Mouse (Mus musculus) heart, postnatal 14 days (tissue): ENCODE data around the gene Olfr671. TPM values are rescaled to one million over a fixed set of nuclear protein-coding genes. Genes with fewer than 3 reads are reported as not detected.
"Not testable (repeated sequence)": the region's sequence is repeated elsewhere in the genome, so short reads cannot be mapped to it uniquely, and the experiment has no call there.

Source experiments
- DNase-seq, 2 experiments: peaks; one replicate each; pipeline ENCODE4 v3.0.0; 2021 to 2022
- intact Hi-C: fragments of 180-260 bp; cut with DNase I; formaldehyde crosslinking; loops from one replicate; pipeline ENCODE4 v1.15.1; 2025
- long read RNA-seq, 2 experiments: library from polyadenylated mRNA; stranded (forward); transcript quantifications; one replicate each; pipeline ENCODE4 v2.0.0; 2021
- total RNA-seq, 2 experiments: library from RNA; stranded (reverse); gene quantifications; 2 replicates each; pipeline ENCODE4 v1.2.3; 2021

Olfr671 gene
- not detected for total RNA-seq
- long read RNA-seq, experiment 1: 0 reads
- long read RNA-seq, experiment 2: 0 reads

DNA sequence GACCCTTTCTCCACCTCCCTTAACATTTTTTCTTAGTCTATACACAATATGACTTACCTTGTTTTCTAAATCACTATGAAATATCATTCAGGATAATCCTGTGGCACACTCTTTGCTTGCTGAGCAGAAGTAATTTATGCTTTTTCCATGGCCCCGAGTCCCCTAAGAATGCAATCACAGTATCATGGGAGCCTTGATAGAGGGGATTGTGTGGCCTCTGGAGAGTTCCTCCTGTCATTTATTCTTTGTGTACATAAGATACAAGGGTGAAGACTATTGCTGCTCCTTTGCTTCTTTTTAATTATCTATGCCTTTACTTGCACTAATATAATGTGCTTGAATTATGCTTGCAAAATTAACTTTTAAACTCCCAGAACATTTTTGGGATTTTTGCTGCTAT, at the start of gene Olfr671:
Gene Olfr671, minus strand, starts transcription at position 101 of the 400 bp plus-strand sequence.
- intact Hi-C loops: no loop called here
- DNase-seq: no peak

DNA sequence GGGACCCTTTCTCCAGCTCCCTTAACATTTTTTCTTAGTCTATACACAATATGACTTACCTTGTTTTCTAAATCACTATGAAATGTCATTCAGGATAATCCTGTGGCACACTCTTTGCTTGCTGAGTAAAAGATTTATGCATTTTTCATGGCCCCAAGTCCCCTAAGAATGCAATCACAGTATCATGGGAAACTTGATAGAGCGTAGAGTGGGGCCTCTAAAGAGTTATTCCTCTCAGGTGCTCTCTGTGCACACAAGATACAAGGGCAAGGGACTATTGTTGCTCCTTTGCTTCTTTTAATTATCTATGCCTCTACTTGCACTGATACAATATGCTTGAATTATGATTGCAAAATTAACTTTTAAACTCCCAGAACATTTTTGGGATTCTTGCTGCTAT, 49.4 kb upstream of the Olfr671 start, which contains the start of gene Olfr675:
Gene Olfr675, minus strand, starts transcription at position 101 of the 400 bp plus-strand sequence.
- intact Hi-C loops: no loop called here
- no peak for DNase-seq

DNA sequence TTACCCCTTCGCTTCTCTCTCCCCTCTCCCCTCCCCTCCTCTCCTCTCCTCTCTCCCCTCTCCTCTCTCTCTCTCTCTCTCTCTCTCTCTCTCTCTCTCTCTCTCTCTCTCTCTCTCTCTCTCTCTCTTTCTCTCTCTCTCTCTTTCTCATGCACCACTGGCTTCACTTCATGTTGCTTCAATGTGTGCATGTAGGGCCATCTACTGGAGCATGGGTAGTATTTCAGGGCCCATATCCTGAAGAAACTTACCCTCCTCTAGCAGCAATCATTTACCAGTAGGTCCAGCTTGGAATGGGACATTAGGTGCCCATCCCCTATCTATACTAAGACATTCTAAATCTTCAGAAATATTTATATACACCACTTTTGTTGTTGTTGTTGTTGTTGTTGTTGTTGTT, 43.6 kb upstream of the Olfr671 start:
- intact Hi-C loops: no loop called here
- no peak for DNase-seq

DNA sequence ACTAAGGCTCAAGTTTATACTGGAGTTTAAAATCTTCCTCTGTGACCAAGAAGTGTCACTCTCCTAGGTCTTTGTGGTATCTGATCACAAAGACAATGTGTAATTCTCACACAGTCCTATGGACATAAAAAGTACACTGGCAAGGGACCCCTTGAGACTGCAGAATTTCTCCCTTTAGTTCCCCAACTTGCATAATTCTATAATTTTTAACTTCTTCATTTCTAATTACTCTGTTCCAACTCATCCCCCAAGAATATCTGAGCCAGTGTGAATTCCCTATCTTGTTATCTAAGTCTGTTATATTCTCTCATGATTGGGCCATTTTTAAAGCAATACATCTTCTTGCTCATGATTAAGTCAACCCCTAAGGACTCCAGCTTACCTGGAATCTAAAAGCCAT, 23.0 kb upstream of the Olfr671 start, which contains the start of gene Olfr672:
Gene Olfr672, minus strand, starts transcription at position 101 of the 400 bp plus-strand sequence.
- intact Hi-C loops: no loop called here
- DNase-seq: no peak

DNA sequence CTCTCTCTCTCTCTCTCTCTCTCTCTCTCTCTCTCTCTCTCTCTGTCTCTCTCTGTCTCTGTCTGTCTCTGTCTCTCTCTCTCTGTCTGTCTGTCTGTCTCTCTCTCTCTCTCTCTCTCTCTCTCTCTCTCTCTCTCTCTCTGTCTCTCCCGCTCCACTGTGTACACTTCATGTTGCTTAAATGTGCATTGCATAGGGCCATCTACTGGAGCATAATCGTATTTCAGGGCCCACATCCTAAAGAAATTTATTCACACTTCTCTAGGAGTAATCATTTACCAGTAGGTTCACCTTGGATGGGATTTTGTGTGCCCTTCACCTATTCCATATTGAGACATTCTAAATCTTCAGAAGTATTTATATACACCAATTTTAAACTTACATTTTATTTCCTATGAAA, 6.4 kb downstream of the Olfr671 start:
- not testable (repeated sequence) for DNase-seq

DNA sequence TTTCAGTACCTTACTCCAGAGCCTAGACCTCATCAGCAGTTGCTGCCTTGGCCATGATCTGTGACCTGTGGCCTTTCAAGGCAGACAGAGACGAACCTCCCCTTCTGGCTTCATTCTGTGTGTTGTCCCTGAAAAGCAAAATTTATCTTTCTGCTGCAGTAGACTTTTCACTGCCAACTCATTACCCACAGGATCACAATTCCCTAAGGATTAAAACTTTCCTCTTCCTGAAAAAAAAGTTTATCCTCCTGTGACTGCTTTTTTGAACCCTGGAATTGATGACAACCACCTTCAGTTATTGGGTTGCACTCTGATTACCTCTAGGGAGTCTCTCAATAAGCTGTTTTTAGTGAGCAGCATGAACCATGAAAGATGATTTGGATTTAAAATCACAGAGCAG, 16.4 kb downstream of the Olfr671 start, which contains the start of gene Olfr670:
Gene Olfr670, minus strand, starts transcription at position 101 of the 400 bp plus-strand sequence.
- intact Hi-C loops: no loop called here
- DNase-seq: no peak

More for the DNA sequence above, 6.4 kb downstream of the Olfr671 start:
- intact Hi-C loops: not testable (repeated sequence)

DNA sequence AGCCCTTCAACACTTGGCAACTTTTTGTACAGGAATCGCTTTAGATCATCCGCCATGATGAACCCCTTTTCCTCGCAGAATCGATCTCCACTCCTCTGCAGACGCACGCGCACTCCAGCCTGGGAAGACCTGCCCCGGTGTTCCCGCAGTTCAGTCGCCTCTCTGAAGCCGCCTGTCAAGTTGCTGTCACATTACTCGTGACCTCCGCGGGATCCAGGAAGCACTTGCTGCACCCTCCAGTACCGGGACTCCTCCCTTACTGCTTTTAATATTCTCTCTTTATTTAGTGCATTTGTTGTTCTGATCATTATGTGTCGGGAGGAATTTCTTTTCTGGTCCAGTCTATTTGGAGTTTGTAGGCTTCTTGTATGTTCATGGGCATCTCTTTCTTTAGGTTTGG, 28.7 kb downstream of the Olfr671 start:
- DNase-seq, intact Hi-C loops: not testable (repeated sequence)

DNA sequence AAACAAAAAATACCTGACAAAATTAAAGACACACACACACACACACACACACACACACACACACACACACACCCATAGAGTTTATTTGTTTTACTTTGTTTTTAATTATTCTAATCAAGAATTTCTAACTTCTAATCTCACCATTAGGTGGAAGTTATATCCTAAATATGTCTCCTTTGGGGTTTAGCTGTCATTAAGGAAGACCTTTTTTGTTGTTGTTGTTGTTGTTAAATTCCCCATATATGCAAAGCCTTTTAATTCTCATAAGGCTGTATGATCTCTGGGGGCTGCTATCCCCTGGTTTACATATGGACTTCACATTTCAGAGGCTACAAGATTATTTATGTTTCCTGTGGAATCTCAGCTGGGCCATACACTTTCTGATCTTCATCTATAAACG, 45.0 kb downstream of the Olfr671 start, which contains the start of gene Olfr669:
Gene Olfr669, plus strand, starts transcription at position 301 of the 400 bp plus-strand sequence.
- no peak for DNase-seq
- intact Hi-C loops: no loop called here

DNA sequence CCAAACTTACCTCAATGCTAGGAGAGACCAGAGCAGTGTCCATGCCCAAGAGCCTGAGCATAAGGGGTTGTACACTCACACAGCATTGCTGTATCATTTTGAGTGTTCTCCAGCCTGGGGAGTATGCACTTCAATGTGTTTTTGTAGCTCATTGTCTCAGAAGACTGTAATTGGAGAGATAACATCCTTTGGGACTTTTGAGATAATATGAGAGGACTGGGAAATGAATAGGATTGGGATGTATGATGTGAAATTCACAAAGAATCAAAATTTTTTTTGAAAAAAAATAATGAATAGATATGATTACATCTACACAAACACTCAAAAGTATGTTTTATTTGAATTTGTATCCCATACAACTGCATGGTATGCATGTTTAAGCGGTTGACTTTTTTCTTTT, 51.0 kb downstream of the Olfr671 start, which contains the start of gene Olfr668:
Gene Olfr668, minus strand, starts transcription at position 101 of the 400 bp plus-strand sequence.
- intact Hi-C loops: no loop called here
- DNase-seq: no peak

Other genes starting within 250 kb of the Olfr671 start
- not detected for gene Usp17le, start 201.7 kb downstream of the Olfr671 start, total RNA-seq
- gene Usp17lb, start 136.5 kb downstream of the Olfr671 start, total RNA-seq: not detected
- gene Usp17la, start 122.1 kb downstream of the Olfr671 start, total RNA-seq: not detected
- not detected for gene Olfr665, start 101.1 kb downstream of the Olfr671 start, total RNA-seq
- gene Olfr666, start 83.2 kb downstream of the Olfr671 start, total RNA-seq: not detected
- not detected for gene Olfr667, start 57.6 kb downstream of the Olfr671 start, total RNA-seq
- not detected for gene Olfr668, start 51.1 kb downstream of the Olfr671 start, total RNA-seq
- not detected for gene Olfr669, start 44.9 kb downstream of the Olfr671 start, total RNA-seq
- not detected for gene Olfr670, start 16.5 kb downstream of the Olfr671 start, total RNA-seq
- not detected for gene Olfr672, start 22.9 kb upstream of the Olfr671 start, total RNA-seq
- gene Olfr675, start 49.3 kb upstream of the Olfr671 start, total RNA-seq: not detected
- not detected for gene Olfr676, start 53.6 kb upstream of the Olfr671 start, total RNA-seq
- not detected for gene Olfr677, start 72.2 kb upstream of the Olfr671 start, total RNA-seq
- not detected for gene Olfr678, start 85.3 kb upstream of the Olfr671 start, total RNA-seq
- not detected for gene Olfr679, start 102.1 kb upstream of the Olfr671 start, total RNA-seq
- not detected for gene Olfr680-ps1, start 113.7 kb upstream of the Olfr671 start, total RNA-seq
- not detected for gene Olfr681, start 137.7 kb upstream of the Olfr671 start, total RNA-seq
- gene Olfr683, start 167.9 kb upstream of the Olfr671 start, total RNA-seq: not detected
- not detected for gene Olfr684, start 184.5 kb upstream of the Olfr671 start, total RNA-seq
- gene Olfr685, start 206.9 kb upstream of the Olfr671 start, total RNA-seq: not detected
- gene Olfr686, start 228.4 kb upstream of the Olfr671 start, total RNA-seq: not detected